Mouse (Mus musculus): ENCODE measurements around the gene Vps53.

GRCm38 (mm10) chr11:76150980-76151379 is 28.5 kb downstream of the Vps53 start:
- TF ChIP-seq POLR2A (IDR thresholded peaks at IDR 0.05; ENCODE audit: insufficient read length, low read depth) (no peak), MAX (IDR thresholded peaks at IDR 0.05; ENCODE audit: low read depth) (no peak), USF1 (IDR thresholded peaks at IDR 0.05; ENCODE audit: low read depth) (no peak), MYOG (IDR thresholded peaks at IDR 0.05; ENCODE audit: control insufficient read depth in 1 of 3, insufficient read depth in 1 of 3, insufficient read length in 2 of 3, low read depth in 2 of 3) (no peak), E2F4 (IDR thresholded peaks at IDR 0.05; ENCODE audit: insufficient read depth) (no peak), POLR2AphosphoS2 (IDR thresholded peaks at IDR 0.05; ENCODE audit: insufficient read length, low read depth) (no peak), TCF12 (IDR thresholded peaks at IDR 0.05; ENCODE audit: insufficient read depth, poor library complexity, severe bottlenecking) (no peak), TCF3 (IDR thresholded peaks at IDR 0.05; ENCODE audit: insufficient read length, low read depth) (no peak), SRF (IDR thresholded peaks at IDR 0.05; ENCODE audit: control insufficient read depth, insufficient read length, low read depth) (no peak), REST (IDR thresholded peaks at IDR 0.05; ENCODE audit: insufficient read depth, insufficient read length) (no peak), MYOD1 (IDR thresholded peaks at IDR 0.05; ENCODE audit: control insufficient read depth in 1 of 3, insufficient read length in 2 of 3, low read depth in 2 of 3) (no peak)
